Mouse (Mus musculus) olfactory bulb, adult 2 months (tissue): ENCODE measurements at regions not wholly inside any gene's neighbourhood (a gene's known extent, or its start where the extent isn't known, plus 50 kb on each side); places are given as distances from the start of the nearest gene placed in this dataset.

Source experiments
- H3K27ac ChIP-seq: fragments of 200-500 bp; 2 replicates; pipeline ENCODE4 v1.5.1; 2012; ENCODE audit warnings: low read depth, low read length; ENCODE audit not compliant: insufficient read depth
- H3K4me1 ChIP-seq: fragments of 200-500 bp; 2 replicates; pipeline ENCODE4 v1.6.1; 2012; ENCODE audit warnings: low read length; ENCODE audit not compliant: control insufficient read depth, insufficient read depth
- H3K4me3 ChIP-seq: fragments of 200-500 bp; 2 replicates; pipeline ENCODE4 v1.5.1; 2012; ENCODE audit warnings: mild to moderate bottlenecking, low read depth, low read length, moderate library complexity; ENCODE audit not compliant: insufficient read depth
- CTCF ChIP-seq: fragments of 200-500 bp; IDR thresholded peaks from 2 replicates; pipeline ENCODE4 v1.5.1; 2012; ENCODE audit warnings: low read depth, mild to moderate bottlenecking, low read length, moderate library complexity; ENCODE audit not compliant: insufficient read depth
- POLR2A ChIP-seq: fragments of 200-500 bp; IDR thresholded peaks from 2 replicates; pipeline ENCODE4 v1.6.1; 2012; ENCODE audit warnings: mild to moderate bottlenecking, low read depth, low read length, moderate library complexity; ENCODE audit not compliant: insufficient read depth
- WGBS: fragments of 180-500 bp; shearing (Covaris S2); methylation state at CpG from one replicate; pipeline ENCODE4 v1.1.7; 2018; 5-methylcytosine and 5-hydroxymethylcytosine counted together

DNA sequence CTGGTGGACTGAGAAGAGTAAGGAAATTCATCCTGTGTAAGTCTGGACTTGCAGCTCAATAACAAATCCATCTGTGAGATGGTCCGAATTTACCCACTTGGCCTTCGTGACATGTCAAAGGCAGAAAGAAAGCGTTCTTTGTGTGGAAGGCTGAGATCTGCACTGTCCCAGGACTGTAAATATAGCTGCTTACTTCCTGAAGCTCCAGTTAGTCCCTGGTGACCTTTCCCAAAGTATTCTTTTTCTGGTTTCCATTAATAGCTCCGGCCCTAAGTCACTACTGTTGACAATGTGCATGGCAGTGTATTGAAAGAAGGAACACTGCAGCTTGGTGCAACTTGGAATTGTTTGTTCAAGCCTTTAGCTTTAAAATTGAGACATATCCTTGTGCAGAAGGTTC, 163.2 kb downstream of the Tmx1 start:
- Histone ChIP-seq H3K4me3 (no peak overlapping the region), H3K27ac (no peak overlapping the region; the same call in 1 of the 2 replicates), H3K4me1 (no peaks in the 10 kb centered on the region)
- TF ChIP-seq POLR2A (no peak), CTCF (no peak)
- 87% methylated on average over 4 of the region's 4 CpGs for WGBS

DNA sequence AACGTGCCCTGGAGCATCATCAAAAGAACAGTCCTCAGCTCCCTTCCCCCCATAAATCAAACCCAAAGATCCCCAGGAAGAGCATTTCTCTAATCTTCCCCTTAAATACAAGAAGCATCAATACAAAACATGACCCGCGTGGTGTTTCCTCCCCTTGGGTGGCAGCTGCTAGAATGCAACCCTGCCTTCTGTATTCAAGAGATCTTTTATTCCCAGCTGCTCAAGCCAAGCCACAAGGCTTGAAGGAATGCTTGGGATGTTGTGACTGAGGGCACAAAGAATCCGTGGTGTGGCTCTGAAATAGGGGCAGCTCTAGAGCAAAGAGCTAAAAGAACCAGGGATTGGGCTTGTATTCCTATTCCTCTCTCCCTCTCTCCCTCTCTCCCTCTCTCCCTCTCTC, 163.6 kb downstream of the Tmx1 start:
- Histone ChIP-seq H3K27ac (no peak overlapping the region; the same call in 1 of the 2 replicates), H3K4me3 (no peak overlapping the region), H3K4me1 (no peaks in the 10 kb centered on the region)
- 30% methylated on average over 4 of the region's 4 CpGs for WGBS
- no peak for TF ChIP-seq CTCF
- no peak for TF ChIP-seq POLR2A

DNA sequence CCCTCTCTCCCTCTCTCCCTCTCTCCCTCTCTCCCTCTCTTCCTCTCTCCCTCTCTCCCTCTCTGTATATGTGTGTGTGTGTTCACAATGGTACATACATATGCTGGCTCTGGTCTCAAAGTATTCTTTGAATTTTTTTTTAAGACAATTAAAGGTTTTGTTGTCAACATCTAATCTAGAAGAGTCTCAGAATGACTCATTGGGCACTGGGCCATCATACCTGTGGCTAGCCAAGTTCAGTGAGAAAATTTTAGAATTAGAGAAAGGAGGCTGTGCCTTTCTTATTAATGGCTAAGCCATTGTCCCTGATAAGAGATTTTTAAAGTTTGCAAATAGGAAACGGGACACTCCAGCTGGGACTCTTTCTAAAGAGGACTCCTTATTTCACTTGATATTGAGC, 164.1 kb downstream of the Tmx1 start:
- 56% methylated on average over 1 of the region's 1 CpGs for WGBS
- no peaks in the 10 kb centered on the region for H3K4me1 ChIP-seq
- H3K4me3 ChIP-seq, result no peak overlapping the region
- H3K27ac ChIP-seq, result no peak overlapping the region
- no peak for TF ChIP-seq CTCF
- no peak for TF ChIP-seq POLR2A

DNA sequence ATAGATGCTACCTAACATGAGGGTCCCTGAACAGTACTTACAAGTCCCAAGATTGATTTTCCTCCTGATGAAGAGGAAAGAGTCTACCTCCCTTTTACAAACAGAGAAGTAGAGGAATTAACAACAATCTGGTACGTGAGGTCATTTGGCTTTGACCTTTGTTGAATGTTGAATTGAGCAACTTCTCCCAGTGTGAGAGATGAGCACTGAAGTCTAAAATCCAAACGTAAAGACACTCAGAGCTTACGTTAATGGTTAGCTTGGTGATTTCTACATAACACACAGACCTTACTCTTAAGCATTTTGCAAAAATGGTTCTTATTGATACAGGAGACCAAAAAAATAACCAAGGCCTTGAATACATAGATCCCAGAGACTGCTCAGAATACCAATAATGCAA, 165.1 kb downstream of the Tmx1 start:
- no peak for TF ChIP-seq POLR2A
- TF ChIP-seq CTCF, result no peak
- Histone ChIP-seq H3K27ac (no peak overlapping the region), H3K4me1 (no peaks in the 10 kb centered on the region), H3K4me3 (no peak overlapping the region)
- WGBS, result 89% methylated on average over 3 of the region's 3 CpGs

DNA sequence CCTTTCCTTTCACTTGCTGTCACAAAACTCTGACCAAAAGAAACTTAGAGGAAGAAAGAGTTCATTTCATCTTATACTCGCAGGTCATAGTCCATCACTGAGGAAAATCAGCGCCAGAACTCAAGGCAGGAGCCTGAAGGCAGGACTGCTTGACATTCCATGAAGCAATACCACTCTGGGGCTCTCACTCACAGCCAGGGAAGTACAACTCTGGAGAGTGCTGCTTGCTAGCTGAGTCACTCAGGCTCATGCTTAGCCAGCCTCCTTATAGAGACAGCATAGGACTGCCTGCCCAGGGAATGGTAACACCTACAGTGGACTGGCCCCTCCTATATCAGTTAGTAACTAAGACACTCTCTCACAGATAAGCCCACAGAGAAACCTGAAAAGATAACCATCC, 166.5 kb downstream of the Tmx1 start:
- H3K4me3 ChIP-seq, result no peak overlapping the region
- TF ChIP-seq CTCF (no peak), POLR2A (no peak)
- WGBS, result 91% methylated on average over 2 of the region's 2 CpGs
- peaks cover 2% of the 10 kb centered on the region; the same call in 1 of the 2 replicates for H3K4me1 ChIP-seq
- H3K27ac ChIP-seq, result no peak overlapping the region

DNA sequence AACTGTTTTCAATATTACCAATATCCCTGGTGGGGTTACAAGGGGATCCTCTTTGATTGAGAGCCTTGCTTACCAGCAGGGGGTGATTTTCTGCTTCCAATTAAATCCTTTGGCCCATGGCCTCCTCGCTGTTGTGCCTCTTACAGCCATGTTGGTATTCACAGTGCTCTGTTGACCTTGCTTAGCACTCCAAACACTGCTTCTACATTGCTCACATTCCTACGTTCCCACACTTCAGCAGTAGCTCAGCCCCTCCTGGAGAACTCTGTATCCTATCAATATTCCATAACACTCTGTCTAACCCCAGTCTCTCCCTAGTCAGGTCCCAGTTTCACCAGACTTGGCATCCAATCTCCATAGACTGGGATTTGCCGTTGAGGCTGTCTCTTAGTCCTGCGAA, 169.1 kb downstream of the Tmx1 start:
- no peak overlapping the region for H3K27ac ChIP-seq
- WGBS, result 85% methylated on average over 4 of the region's 4 CpGs
- H3K4me3 ChIP-seq, result no peak overlapping the region
- peaks cover 6% of the 10 kb centered on the region for H3K4me1 ChIP-seq
- TF ChIP-seq CTCF (no peak), POLR2A (no peak)

DNA sequence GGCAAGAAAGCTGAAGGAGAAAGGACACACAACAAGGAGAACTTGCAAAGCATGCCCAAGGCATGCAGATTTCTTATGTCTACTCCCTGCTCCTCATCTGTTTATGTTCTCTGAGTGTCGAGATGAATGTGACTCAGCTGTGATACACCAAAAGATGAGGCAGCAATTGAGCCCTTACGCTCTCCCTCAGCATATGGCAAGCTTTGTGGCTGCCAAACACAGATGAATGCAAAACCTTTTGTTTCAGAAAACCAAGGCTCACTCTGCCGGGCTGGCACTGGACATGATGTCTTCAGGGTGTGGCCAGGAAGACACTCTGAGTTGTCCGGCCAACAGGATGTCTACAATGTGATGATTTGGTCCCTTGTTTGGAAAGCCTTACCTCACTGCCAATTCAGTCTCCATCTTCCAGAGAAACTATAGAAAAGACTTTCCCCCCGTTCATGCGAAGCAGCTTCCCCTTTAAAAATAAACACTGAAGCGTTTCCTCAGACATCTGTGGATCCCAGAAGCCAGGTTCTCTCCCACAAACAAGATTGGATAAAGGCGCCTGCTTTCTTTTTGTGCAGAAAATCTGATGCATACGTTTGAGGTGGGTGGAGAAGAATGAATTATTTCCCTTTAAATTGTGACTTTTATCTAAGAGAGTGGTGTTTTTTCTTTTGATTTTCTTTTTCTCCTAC, 171.5 kb downstream of the Tmx1 start:
- H3K27ac ChIP-seq, result no peak overlapping the region
- no peak for TF ChIP-seq CTCF
- no peak for TF ChIP-seq POLR2A
- peaks cover 9% of the 10 kb centered on the region for H3K4me1 ChIP-seq
- 41% methylated on average over 9 of the region's 9 CpGs for WGBS
- no peak overlapping the region for H3K4me3 ChIP-seq

DNA sequence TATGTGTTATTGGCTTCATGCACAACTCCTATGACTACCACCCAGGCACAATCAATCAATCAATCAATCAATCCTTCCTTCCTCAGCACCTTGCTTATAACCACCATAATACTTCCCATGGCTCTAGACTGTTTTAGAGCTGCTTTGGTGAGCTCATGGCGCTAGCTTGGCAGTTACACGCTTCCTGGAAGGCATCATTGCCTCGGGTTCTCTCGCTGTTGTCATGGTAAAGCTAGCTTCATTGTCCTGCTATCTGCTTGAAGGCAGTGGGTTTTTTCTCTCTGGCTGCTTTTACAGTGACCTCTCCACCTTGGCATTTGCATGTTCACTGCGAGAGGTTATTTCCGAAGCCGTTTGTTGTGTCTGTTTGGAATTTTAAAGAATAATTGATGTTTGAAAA, 174.7 kb downstream of the Tmx1 start:
- WGBS, result 64% methylated on average over 7 of the region's 7 CpGs
- Histone ChIP-seq H3K27ac (no peak overlapping the region), H3K4me1 (peaks cover 9% of the 10 kb centered on the region), H3K4me3 (no peak overlapping the region)
- TF ChIP-seq CTCF, result no peak
- TF ChIP-seq POLR2A, result no peak

DNA sequence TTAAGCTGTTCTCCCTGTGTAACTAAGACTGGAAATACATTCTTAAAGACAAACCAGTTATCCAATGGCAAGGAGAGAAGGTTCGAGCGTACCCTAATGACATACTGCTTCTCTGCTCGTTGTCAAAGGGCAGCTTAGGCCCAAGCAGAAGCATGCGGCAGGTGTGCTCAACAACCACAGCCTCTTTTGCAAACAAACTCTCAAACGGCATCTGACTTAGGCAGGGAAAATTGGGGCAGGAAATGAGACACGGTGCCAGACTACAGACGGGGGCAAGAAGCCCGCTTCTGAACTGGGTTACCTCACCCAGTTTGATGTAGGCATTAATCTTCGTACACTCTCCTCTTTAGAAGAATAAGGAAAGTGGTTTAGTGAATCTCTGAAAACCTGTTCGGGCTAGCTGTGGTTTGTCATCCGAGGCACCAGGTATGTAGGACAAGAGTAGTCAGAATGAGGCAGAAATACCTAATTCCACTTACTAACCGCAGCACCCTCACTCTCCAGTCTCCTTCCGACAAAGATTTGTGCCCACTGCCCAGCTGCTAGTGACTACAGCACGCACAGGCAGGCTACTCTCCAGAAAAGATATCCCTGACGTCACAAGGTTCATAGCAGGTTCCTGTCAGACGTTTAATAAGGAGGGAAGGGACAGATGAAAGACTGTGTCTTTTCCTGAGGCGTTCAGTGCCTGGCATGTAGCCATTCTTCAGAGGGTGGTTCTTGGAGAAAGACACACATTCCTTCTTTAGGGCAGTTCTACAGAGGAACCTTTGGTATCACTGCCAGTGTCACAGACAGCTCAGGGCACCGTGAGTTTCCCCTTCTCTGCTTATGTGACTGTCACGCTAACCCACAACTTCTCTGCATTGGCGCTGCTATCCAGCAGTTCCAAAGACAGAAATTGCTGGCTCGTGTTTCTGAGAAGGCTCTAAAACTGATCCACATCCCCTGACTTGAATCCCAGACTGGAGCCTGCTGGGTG, 175.8 kb downstream of the Tmx1 start:
- H3K27ac ChIP-seq, result no peak overlapping the region
- H3K4me3 ChIP-seq, result no peak overlapping the region
- H3K4me1 ChIP-seq, result peaks cover 9% of the 10 kb centered on the region
- no peak for TF ChIP-seq CTCF
- TF ChIP-seq POLR2A, result no peak
- WGBS, result 72% methylated on average over 21 of the region's 21 CpGs

DNA sequence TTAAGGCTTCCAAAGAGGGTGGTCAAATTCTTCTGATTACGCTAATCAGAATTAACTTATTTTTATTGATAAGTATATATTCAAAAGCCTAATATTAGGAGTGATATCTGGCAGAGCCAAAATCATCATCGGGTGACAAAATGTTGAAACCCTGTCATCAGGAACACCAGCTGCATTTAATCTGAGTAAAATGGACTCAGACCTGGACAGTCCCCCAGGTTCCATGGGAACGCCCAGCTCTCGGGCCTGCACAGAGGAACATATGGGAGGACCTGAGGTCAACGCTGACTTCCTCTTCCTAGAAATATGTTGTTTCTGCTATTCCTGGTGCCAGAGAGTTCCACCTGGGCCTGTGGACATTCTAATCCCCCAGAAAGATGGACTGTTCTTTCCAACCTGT, 176.5 kb downstream of the Tmx1 start:
- WGBS, result 87% methylated on average over 5 of the region's 5 CpGs
- H3K4me3 ChIP-seq, result no peak overlapping the region
- H3K4me1 ChIP-seq, result peaks cover 7% of the 10 kb centered on the region
- no peak for TF ChIP-seq CTCF
- TF ChIP-seq POLR2A, result no peak
- H3K27ac ChIP-seq, result no peak overlapping the region
